Mouse (Mus musculus): Measurements from ENCODE around the gene Tmem206.

DNA sequence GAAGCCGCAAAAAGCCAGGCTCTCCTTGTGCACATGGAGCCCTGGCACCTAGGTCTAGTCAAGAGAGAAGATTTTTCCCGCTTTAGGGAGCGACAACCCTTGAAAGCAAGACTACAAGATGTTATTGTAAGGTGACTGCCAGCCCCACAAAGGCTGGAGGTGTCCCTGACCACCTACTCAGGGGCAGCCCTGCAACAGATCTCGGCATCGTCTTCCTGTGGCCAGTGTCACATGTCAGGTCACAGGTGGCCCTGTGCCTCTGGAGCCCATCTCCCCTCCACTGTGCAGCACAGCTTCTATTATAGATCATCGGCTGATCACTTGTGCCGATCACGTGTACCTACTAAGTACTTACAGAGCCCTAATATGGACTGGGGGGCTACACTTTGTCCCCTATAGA is 21.9 kb downstream of the Tmem206 start:
- TF ChIP-seq CTCF (IDR thresholded peaks at IDR 0.05; ENCODE audit: low read depth, low read length) (no peak), EP300 (IDR thresholded peaks at IDR 0.05; ENCODE audit: insufficient read depth, low read depth, low read length) (no peak), POLR2A (IDR thresholded peaks at IDR 0.05; ENCODE audit: insufficient read depth, low read length) (no peak)

Measured in ES-Bruce4 (cell line).